Mouse (Mus musculus) stomach, postnatal 0 days (tissue): ENCODE measurements at regions not wholly inside any gene's neighbourhood (a gene's known extent, or its start where the extent isn't known, plus 50 kb on each side); places are given as distances from the start of the nearest gene placed in this dataset.

Source experiments
- CTCF ChIP-seq: IDR thresholded peaks from 2 replicates; pipeline ENCODE4 v1.5.1; 2016; ENCODE audit warnings: antibody characterized with exemption, low read depth, mild to moderate bottlenecking, moderate library complexity
- EP300 ChIP-seq: optimal IDR thresholded peaks from 2 replicates; pipeline ENCODE3; 2016; ENCODE audit warnings: antibody characterized with exemption

GRCm38 (mm10) chr13:102060213-102060612, 292.2 kb upstream of the Pik3r1 start:
- TF ChIP-seq CTCF = no peak
- TF ChIP-seq EP300 = no peak
